Mouse (Mus musculus) induced T-regulatory cell, adult 2 months (primary cell): Measurements from ENCODE around the gene Azi2.

Source experiments
- DNase-seq: peaks from one replicate; pipeline ENCODE4 v3.0.0-alpha.2; 2012; ENCODE audit warnings: low read depth

Azi2 gene

GRCm38 (mm10) chr9:118083834-118084233, 43.5 kb downstream of the Azi2 start:
- DNase-seq: no peak

- peak; percentile 64 for DNase-seq
Measured at GRCm38 (mm10) chr9:118099395-118099794, 59.1 kb downstream of the Azi2 start.

- no peak for DNase-seq
Measured at GRCm38 (mm10) chr9:118100484-118100883, 60.2 kb downstream of the Azi2 start.

- DNase-seq: peak; percentile 26
Measured at GRCm38 (mm10) chr9:118101802-118102201, 61.5 kb downstream of the Azi2 start.

- no peak for DNase-seq
Measured at GRCm38 (mm10) chr9:118108527-118109011, 68.3 kb downstream of the Azi2 start.

- DNase-seq: peak; percentile 53
Measured at GRCm38 (mm10) chr9:118109697-118110359, 69.5 kb downstream of the Azi2 start.

- no peak for DNase-seq
Measured at GRCm38 (mm10) chr9:118110360-118110710, 70.0 kb downstream of the Azi2 start.
